Mouse (Mus musculus): ENCODE results near the gene Mpdu1.
"Not testable (repeated sequence)": the region's sequence is repeated elsewhere in the genome, so short reads cannot be mapped to it uniquely, and the experiment has no call there.

Mpdu1 gene

GRCm38 (mm10) chr11:69662213-69662966 lies at the start of gene Mpdu1:
Gene Mpdu1 (minus strand): TSS chr11:69662642.
- peak; percentile 86 for DNase-seq (ENCODE audit: low read depth)

GRCm38 (mm10) chr11:69711082-69711481 lies 48.6 kb upstream of the Mpdu1 start:
- DNase-seq (ENCODE audit: low read depth) = no peak

DNA sequence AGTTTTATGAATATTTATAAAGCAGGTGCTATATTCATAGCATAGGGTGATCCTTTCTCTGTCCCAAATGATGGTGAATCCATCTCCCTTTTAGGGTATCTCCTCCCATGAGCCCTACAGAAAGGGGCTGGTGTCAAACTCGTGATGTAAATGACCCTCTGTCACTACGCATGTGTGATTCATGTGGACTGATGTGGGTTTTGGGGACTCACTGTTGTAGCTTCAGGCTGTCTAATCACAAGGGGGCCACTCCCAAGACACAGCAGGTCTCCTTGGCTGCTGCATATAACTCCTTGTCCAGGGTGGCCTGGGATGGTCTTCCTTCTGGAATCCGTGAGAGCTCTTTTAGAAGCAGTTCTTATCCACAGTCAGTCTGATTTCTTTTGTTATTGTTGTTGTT lies 48.0 kb upstream of the Mpdu1 start:
- no peak for DNase-seq (ENCODE audit: low read depth)

DNA sequence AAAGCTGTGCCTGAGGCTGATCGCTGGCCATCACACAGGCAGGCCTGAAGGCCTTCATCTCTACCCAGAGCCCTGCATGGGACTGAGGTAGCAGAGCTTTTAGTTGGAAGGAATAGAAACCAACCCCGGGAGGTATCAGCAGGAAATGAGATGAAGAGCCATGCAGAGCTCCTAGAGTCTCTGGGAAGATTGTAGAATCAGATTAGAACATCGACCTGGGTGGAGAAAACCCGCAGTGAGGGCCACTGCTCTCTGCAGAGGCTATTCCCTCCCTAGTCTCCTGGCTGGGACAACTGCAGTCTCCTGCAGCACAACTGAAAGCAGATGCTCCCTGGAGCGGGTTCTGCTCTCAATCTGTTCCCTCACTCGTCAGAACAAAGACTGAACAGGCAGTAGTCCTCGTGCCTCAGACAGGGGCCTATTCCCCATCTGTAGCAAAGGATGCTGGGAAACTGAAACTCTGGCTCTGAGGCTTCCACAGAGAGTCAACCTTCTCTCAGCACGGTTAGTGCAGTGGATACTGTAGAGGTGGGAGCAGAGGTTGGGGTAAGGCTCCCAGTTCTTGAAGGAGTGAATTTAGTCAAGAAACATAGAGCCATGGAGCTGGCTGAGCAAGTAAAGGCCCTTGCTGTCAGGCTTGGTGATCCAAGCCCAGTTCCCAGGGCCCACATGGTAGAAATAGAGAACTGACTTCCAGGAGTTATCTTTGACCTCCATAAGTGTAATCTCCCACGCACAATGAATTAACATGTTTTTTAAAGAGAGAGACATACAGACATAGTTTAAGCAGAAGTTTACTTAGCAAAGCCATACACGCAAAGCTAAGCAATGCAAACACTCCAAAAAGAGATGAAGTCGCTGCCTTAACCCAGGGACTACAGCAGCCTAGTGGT lies 47.4 kb upstream of the Mpdu1 start:
- DNase-seq (ENCODE audit: low read depth) = no peak

DNA sequence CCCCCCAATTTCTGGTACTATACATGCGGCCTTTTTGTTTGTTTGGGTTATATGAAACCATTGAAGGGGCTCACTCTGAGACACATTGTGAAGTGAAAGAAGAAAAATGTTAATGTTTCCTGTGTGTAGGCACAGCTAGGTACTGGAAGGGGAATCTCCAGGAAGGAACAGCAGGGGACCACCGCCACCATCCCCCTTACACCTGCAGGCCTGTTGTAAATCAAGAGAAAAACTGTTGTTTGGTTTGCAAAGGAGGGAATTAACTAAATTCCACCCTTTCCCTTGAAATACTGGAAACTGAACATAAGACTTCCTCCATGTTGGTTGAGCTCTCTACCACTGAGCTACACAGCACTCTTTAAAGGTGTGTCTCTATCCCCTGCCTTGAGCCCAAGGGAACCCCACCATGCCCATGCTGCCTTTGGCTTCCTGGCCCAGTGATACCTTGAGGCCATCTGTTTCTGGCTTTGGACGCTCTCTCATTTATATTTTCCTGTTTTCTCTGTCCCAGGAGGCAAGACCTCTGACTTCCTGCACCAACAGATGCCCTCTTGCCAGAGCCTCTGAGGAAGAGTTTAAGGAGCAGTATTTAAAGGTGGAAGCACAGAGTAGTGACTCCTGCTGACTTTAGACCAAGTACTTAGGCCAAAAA lies 46.3 kb upstream of the Mpdu1 start:
- no peak for DNase-seq (ENCODE audit: low read depth)

- no peak for DNase-seq (ENCODE audit: low read depth)
Measured at GRCm38 (mm10) chr11:69707873-69708381, 45.5 kb upstream of the Mpdu1 start.

DNA sequence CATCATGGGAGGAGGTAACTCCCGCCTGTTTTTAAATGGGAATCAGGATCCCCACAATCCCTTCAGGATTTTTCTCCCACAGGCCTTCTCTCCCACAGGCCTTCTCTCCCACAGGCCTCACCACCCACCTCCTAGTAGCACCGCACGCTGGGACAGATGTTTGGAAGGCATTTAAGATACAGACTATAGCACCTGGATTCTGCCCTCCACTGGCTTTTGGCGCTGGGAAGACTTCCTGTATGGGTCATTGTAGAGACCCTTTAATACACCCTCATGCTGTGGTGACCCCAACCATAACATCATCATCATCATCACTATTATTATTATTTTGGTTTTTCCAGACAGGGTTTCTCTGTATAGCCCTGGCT lies 45.0 kb upstream of the Mpdu1 start:
- DNase-seq (ENCODE audit: low read depth) = no peak

GRCm38 (mm10) chr11:69706775-69707479 lies 44.5 kb upstream of the Mpdu1 start:
- DNase-seq (ENCODE audit: low read depth) = no peak

- no peak for DNase-seq (ENCODE audit: low read depth)
Measured at GRCm38 (mm10) chr11:69704613-69705010, 42.2 kb upstream of the Mpdu1 start.

GRCm38 (mm10) chr11:69703814-69704612 lies 41.6 kb upstream of the Mpdu1 start:
- DNase-seq (ENCODE audit: low read depth) = no peak

DNA sequence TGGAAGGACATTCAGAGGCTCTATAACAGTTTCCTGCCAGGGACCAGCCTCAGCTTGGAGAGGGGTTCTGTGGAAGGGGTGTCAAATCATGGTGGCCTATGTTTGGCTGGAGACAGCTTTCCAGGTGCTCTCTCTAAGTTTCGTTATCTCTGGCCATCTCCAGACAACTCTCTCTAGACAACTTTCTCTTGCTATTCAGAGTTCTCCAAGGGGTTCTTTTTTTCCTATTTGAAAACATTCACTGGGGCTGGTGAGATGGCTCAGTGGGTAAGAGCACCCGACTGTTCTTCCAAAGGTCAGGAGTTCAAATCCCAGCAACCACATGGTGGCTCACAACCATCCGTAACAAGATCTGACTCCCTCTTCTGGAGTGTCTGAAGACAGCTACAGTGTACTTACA lies 40.9 kb upstream of the Mpdu1 start:
- DNase-seq (ENCODE audit: low read depth) = not testable (repeated sequence)

DNA sequence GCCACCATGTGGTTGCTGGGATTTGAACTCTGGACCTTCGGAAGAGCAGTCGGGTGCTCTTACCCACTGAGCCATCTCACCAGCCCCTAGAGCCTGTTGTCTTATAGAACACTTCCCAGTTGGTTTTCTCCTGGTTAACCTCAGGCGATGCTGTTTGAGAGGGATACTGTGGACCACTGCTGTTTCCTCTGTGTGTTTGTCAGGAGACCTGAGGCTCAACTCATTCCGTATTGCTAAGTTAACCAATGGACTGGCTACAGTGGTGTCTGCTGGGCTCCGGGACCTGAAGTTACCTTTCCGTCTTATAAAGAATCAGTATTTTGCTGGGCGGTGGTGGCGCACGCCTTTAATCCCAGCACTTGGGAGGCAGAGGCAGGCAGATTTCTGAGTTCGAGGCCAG lies 40.4 kb upstream of the Mpdu1 start:
- DNase-seq (ENCODE audit: low read depth) = not testable (repeated sequence)

DNA sequence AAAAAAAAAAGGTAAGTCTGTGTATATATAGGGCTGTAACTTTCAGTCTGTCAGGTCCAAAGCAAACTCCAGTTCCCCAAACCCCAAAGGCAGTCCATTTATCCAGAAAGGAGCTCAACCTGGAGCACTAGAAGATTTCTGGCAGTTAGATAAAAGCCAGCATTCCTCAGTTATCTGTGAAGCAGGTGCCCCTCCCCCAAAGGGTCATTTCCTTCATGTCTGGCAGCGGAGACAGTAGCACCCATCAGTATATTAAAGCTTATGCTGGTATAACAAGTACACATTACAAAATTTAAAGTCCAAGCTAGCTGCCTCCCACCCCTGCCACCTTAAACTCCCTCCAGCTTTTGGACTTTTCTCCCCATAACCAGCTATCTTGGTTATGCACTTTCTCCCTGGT lies 37.2 kb upstream of the Mpdu1 start:
- no peak for DNase-seq (ENCODE audit: low read depth)

DNA sequence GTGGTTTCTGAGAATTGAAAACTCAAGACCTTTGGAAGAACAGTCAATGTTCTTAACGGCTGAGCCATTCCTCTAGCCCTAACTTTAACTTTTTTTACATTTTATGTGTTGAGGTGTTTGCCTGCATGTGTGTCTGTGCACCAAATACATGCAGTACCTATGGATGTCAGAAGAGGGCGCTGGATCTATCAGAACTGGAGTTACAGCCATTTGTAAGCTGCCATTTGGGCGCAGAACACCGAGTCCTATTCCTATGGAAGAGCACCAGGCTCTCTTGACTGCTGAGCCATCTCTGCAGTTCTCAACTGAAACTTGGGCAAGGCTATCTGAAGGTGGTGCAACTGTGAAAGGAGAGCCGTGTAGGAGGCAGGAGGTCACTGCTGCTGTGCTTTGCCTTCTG lies 36.1 kb upstream of the Mpdu1 start:
- no peak for DNase-seq (ENCODE audit: low read depth)

DNA sequence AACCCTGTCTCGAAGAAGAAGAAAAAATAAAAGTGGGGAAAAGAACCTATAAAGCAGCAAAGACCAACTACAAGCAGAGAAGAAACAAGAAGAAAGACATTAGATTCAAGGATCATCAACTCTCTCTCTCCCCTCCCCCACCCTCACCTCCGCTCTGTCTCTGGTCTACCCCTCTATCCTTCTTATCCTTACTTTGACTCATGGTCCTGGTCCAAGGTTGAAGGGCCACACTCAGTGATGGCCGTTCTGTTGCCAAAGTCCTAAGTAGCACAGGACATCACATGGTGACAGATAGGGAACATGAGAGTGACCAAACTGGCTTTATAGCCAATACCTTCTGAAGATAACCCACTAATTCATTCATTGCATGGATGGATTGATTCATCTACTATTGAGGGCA lies 35.0 kb upstream of the Mpdu1 start:
- DNase-seq (ENCODE audit: low read depth) = no peak

- DNase-seq (ENCODE audit: low read depth) = no peak
Measured at GRCm38 (mm10) chr11:69695361-69696181, 33.1 kb upstream of the Mpdu1 start, which contains the start of the genes Tnfsf12 and Tnfsfm13. Gene Tnfsf12 (minus strand): TSS chr11:69695849. Gene Tnfsfm13 (minus strand): TSS chr11:69696098.

DNA sequence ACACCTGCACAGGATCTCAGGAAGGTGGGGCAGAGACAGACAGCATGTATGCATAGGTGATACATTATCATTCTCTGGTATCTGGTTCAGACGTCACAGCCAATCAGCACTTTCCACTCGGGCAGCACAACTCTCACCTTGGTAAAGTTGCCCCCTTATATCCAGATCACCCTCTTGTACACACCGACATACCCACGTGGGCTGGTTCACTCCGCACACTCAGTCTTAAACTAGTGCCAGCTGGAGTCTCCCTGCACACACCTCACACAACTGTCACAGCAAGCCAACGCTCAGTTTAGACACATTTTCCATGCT lies 32.6 kb upstream of the Mpdu1 start:
- no peak for DNase-seq (ENCODE audit: low read depth)

DNA sequence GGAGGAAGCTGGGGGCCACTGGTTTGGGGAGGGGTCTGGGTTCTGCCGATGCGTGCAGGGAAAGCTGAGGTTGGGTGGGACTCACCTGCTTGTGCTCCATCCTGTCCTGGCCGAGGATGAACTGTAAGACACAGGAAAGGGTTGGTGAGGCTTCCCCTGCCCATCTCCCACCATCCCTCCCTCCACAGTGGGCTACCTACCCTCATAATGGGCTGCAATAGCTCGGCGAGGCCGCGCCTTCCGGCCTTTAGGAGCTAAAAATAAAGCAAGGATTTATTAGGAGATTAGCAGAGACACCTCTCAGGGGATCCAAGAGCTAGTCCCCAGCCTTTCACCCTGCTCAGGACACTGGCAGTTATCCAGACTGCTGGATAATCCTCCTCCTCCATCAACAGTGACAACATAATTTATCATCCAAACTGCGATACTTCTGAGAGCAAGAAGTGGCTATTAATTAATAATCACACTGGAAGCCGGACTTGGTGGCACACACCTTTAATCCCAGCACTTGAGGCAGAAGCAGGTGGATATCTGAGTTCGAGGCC lies 31.1 kb upstream of the Mpdu1 start:
- DNase-seq (ENCODE audit: low read depth) = no peak

DNA sequence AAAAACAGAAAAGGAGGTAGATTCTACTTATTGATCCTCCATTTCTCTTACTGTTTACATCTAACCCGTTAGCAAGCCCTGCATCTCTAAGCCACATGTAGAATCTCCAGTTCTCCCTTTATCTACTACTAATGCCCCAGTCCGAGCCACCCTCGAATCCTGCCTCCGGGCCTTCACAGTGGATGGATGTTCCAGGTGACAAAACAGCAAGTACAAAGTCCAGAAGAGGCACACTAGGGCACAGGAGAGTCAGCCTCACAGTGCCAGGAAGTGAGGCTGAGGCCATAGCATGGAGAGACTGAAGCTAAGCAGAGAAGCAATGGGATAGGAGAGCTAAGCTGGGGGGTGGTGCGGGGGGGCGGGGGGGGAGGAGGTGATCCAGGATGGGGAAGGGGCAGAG lies 30.4 kb upstream of the Mpdu1 start:
- no peak for DNase-seq (ENCODE audit: low read depth)
